Comparison of ENCODE assay signal across 8 mouse cellular contexts in genomic region chr1:185203909-185204661, GRCm38 (mm10). TPM values are rescaled to one million over a fixed set of nuclear protein-coding genes. Genes with fewer than 3 reads are reported as not detected.
DNase-seq lines count a peak whose midpoint lies in the region; ATAC-seq and TF ChIP-seq lines count a peak whose summit lies in the region.

Gene Rab3gap2 (plus strand): TSS chr1:185204117.

- peaks cover 39% of the 10 kb centered on the region for H3K4me1 ChIP-seq in forebrain, embryonic 15.5 days
- peaks cover 6% of the 10 kb centered on the region; the same call in 1 of the 2 replicates for H3K4me1 ChIP-seq in lung, adult 2 months (ENCODE audit: control insufficient read depth, insufficient read depth, low read length)

- peak; percentile 99 for DNase-seq in ES-CJ7 (ENCODE audit: low read depth, low spot score)
- DNase-seq in cerebellum, adult 11 months: peak; percentile 99
- peak; percentile 99 for DNase-seq in heart, postnatal 25 days (ENCODE audit: low spot score)
- peak; percentile 99 for DNase-seq in layer of hippocampus, adult 18-20 months (ENCODE audit: low spot score in 2 of 2)
- peak; percentile 100 for DNase-seq in lung, adult 2 months
- DNase-seq in thymus, adult 18-20 months: peak; percentile 98 to 99

- H3K9ac ChIP-seq in forebrain, embryonic 15.5 days (replicated peaks): peak within 1 kb of the TSS; percentile 91

- H3K27ac ChIP-seq in forebrain, embryonic 15.5 days (replicated peaks): peak within 1 kb of the TSS; percentile 71

- peak; percentile 96 for ATAC-seq in forebrain, embryonic 15.5 days (replicated peaks)
- ATAC-seq in neutrophil, adult 5-6 weeks (ENCODE audit: extremely low read depth, insufficient number of reproducible peaks, low FRiP score, poor library complexity, severe bottlenecking): peak; percentile 78

- H3K4me3 ChIP-seq in forebrain, embryonic 15.5 days: peak within 1 kb of the TSS; percentile 74
- H3K4me3 ChIP-seq in lung, adult 2 months (replicated peaks; ENCODE audit: extremely low read depth, low read depth, low read length): peak within 1 kb of the TSS; percentile 84

- intact Hi-C loops in heart, postnatal 25 days (cut with DNase I): loop anchor here (5.0 kb wide), 1 partner anchor 352 kb away; no protein-coding TSS in a partner anchor

- no peaks in the 10 kb centered on the region for H3K9me3 ChIP-seq in forebrain, embryonic 15.5 days

- no peaks in the 10 kb centered on the region for H3K27me3 ChIP-seq in forebrain, embryonic 15.5 days

- TF ChIP-seq CTCF in lung, adult 2 months (IDR thresholded peaks at IDR 0.05; ENCODE audit: insufficient read depth, low read length): no peak

- no peaks in the 10 kb centered on the region for H3K36me3 ChIP-seq in forebrain, embryonic 15.5 days

- peak within 1 kb of the TSS; percentile 81 for H3K4me2 ChIP-seq in forebrain, embryonic 15.5 days (replicated peaks)

- peak; percentile 85 for TF ChIP-seq POLR2A in lung, adult 2 months (IDR thresholded peaks at IDR 0.05; ENCODE audit: borderline replicate concordance, extremely low read depth, low read depth, low read length)

- under 1% methylated on average over 57 of the region's 57 CpGs for WGBS in forebrain, embryonic 15.5 days
- WGBS in lung, adult 2 months: under 1% methylated on average over 57 of the region's 57 CpGs

RNA-seq across cellular contexts. Expression of gene Rab3gap2, which starts in this region (rescaled TPM):
- polyA plus RNA-seq in forebrain, embryonic 15.5 days (2015; fragmentation: Nextera tagmentation; extraction: Ambion mirVana): 25.8 and 27.4 TPM in 2 replicates
- 10 to 100 TPM; 20.6 to 20.7 TPM for total RNA-seq in heart, postnatal 25 days (2021)
- total RNA-seq in layer of hippocampus, adult 18-20 months (2021): 10 to 100 TPM; 64.9 to 67.7 TPM
- 16.2 and 20.3 TPM in 2 replicates for polyA plus RNA-seq in lung, adult 2 months (2012; rRNA removed)
- 49.3 and 61.1 TPM in 2 replicates for total RNA-seq in neutrophil, adult 5-6 weeks (2017)

Comparison
In these comparisons a context has a peak if more than half of its experiments do, and no peak if none do; other contexts are left out.
1. Peak in every context shown above with its lines: DNase-seq, ATAC-seq, H3K4me3 ChIP-seq and H3K27ac ChIP-seq.